Mouse (Mus musculus) CD4-positive, CD25-positive, alpha-beta regulatory T cell, adult 2 months (primary cell): ENCODE measurements around the gene Ankrd11.
"Not testable (repeated sequence)": the region's sequence is repeated elsewhere in the genome, so short reads cannot be mapped to it uniquely, and the experiment has no call there.

ENCODE experiments used
- DNase-seq: peaks from one replicate; pipeline ENCODE4 v3.0.0-alpha.2; 2012; ENCODE audit warnings: low read depth, low spot score

Gene Ankrd11

DNA sequence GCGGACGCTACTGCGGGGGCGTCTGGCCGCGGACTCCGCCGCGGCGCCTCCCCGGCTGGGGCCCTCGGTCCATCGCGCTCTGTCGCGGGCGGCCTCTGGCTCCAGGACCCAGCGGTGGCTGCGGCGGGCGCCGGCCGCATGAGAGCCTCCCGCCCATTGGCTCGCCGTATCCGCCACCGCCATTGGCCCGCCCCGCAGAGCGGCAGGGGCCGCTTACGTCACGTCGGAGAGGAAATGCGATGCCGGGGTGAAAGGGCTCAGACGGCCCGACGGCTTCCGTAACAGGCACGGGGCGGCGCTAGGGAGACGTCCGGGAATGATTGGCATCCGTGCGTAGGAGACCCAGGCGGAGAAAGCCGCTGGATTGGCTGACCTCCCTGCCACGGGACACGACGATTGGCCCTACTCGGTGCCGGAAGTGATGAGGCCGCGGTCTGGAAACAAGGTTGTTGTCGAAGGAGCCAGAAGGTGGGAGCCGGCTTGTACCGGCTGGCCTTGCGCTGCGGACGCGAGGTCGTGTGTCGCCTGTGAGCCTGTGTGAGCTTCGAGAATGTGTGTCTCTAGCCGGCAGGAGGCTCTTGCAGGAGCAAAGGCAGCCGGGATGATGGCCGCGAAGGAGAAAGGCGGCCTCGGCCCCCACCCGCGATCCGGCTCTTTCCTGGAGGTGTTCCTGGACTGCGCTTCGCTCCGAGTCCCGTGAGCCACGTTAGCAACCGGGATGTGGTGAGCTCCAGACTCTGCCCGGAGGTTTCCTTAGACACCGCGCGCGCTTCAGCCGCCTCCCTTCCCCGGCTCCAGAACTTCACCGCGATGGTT lies at the start of gene Ankrd11:
Ankrd11 (minus strand) TSS at position 120 of the 816 bp plus-strand sequence.
- peak; percentile 100 for DNase-seq

GRCm38 (mm10) chr8:123087289-123087688 lies 45.2 kb upstream of the Ankrd11 start:
- no peak for DNase-seq

DNA sequence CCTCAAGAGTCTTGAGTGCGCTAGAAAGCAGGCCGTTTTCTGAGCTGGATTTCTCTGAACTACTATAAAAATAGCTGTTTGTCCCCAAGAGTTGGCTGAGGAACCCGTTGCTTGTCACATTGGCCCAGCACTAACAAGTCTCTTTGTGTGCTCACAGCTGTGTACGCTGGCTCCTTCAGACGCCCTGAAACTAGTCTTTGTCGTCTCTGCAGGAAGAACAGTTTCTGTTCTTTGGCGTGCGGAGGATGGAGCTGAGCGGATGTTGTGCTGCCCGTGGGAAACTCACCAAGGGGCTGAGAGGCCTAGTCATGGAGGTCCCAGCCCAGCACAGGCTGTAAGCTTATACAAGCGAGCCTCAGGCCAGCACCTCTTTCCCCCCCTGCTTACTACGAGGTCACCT lies 41.5 kb upstream of the Ankrd11 start:
- no peak for DNase-seq

- DNase-seq, result no peak
These were observed 40.9 kb upstream of the Ankrd11 start for GRCm38 (mm10) chr8:123082993-123083392.

DNA sequence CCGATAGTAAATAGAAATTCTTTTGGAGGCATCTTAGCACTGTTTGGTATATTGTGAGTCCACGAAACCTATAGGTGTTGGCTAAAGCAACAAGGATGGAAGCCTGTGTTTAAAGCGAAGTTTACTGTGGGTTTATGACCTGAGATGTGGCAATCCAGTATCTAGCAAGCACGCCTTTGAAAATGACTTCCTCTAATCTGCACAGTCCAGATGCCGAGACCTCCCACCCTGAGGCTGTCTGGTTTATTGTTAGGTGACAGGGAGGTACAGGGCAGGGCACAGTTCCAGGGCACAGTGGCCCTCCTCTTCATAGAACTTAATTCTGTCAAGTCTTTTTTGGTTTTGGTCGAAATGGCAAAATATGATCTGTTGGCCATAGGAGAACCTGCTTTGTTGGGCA lies 35.1 kb upstream of the Ankrd11 start:
- no peak for DNase-seq

DNA sequence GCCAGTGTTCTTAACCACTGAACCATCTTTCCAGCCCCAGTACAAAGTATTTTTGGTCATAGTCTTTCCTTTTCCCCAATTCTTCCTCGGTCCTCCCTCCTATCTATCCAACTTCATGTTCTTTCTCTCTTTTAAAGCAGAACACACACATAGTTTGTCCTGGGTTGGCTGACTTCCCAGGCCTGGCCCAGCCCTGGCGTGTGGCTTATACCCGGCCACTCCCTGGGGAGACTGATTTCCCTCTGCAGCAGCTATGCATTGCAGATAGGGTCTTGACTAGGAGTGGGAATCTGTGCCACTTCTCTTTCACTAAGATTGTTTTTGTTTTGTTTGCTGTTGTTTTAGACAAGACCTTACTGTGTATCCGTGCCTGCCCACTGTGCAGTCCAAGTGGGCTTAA lies 29.1 kb upstream of the Ankrd11 start:
- no peak for DNase-seq

DNA sequence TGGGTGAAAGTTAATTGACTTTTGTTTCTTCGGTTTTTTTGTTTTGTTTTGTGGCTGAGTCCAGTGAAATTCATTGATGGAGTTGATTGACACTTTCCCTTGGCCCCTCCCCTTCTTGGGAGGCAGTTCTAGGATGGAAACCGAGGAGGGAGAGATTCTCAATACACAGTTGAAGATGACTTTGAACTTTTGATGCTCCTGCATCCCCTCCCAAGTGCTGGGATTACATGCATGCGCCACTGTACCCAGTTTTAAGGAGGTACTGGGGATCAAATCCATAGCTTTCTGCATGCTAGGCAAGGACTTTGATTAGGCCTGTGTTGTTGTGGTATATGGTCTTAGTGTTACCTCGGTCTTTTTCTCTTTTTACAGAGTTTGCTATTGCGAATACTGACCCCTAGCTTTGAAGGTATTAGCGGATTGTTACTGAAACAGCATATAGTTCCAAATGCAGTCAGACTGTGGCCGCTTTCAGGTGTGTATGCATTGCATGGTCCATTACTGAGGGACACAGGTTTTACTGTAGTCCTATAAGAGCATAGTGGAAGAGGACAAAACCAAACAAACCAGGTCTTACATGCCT lies 24.1 kb upstream of the Ankrd11 start:
- peak; percentile 25 for DNase-seq

GRCm38 (mm10) chr8:123065214-123066100 lies 23.4 kb upstream of the Ankrd11 start:
- DNase-seq, result peak; percentile 97

DNA sequence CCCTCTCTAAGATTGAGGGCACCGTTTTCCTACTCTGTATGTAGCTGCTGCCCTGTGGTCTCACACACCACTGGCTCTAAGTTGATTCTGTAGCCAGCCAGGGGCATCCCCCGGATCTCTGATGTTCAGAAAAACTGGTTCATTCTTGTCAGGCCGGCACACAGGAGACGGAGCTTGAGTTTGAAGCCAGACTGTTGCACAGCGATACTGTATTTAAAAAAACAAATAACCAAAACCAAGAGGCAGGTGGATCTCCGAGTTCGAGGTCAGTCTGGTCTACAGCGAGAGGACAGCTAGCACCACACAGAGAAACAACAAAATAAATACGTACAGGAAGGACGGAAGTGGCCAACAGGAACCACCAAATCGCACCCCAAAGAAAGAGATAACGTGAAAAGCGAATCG lies 22.7 kb upstream of the Ankrd11 start:
- DNase-seq, result peak; percentile 65

- no peak for DNase-seq
These were observed 22.0 kb upstream of the Ankrd11 start for GRCm38 (mm10) chr8:123064072-123064471.

DNA sequence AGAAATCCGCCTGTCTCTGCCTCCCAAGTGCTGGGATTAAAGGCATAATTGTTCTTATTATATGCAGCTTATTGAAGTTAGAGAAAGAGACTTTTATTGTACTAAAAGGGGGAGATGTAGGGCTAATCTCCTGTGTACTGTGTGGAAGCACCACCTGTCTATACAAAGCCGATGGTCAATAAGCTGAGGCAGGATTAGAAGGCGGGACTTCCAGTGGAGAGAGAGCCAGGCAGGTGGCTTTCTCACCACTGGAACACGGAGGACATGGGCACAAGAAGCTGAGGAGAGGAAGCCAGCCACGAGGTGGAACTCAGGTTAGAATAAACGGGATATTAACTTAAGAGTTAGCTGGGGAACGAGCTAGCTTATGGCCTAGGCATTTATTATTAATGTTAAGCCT lies 20.6 kb upstream of the Ankrd11 start, which contains the start of gene Spg7:
Spg7 (plus strand) TSS at position 222 of the 400 bp plus-strand sequence.
- DNase-seq, result no peak

DNA sequence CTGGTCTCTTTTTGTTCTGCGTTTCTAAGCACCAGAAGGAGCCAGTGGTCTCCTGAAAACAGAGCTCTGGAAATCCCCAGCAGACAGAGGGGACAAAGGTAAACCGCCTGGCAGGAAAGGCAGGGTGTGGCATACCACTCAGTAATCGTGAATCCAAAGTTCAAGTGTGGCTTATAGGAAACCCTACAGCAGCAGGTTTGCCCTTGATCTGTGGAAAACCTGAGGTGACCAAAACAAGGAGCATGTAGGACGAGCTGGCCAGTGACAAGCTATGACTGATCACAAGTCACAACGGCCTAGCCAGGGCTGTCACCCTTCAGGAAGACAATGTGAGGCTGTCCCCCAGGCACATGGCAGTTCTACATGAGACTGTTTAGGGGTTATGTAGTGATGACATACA lies 9.4 kb upstream of the Ankrd11 start:
- DNase-seq, result peak; percentile 51

DNA sequence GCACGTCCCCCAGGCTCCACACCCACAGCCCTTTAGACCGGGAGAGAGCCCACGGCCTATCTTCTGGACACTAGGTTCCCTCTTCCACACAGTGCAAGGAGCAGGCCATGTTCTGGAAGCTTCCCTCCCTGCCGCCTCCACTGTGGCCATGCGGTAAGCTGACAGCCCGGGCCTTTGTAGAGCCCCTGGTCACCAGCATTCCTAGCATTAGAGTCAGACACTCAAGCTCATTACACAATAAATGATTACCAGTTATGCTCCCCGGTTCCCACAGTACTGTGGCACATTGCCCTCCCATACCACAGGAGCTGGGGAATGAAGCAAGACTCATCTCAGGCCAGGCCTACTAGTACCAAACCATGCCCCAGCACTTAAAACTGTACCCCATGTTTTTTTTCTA lies 6.3 kb upstream of the Ankrd11 start:
- DNase-seq, result no peak

- no peak for DNase-seq
These were observed 5.8 kb upstream of the Ankrd11 start for GRCm38 (mm10) chr8:123047827-123048226.

DNA sequence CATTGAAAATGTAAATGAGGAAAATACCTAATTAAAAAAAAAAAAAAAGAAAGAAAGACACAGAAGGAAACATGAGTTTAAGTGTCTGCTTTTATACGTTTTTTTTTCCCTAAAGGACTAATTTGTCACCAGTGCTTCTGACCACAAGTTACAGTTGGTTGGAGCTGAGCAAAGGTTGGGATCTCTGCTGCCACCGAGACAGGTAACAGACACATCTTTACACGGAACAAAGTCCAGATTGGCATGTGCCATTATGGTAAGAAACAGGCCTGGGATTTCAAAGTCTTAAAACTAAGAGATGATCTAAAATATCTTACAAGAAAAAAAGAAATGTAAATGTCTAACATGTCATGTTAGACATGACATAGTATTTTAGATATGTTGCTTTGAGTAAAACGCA lies 4.6 kb upstream of the Ankrd11 start:
- DNase-seq, result no peak

- DNase-seq, result not testable (repeated sequence)
These were observed 2.8 kb upstream of the Ankrd11 start for GRCm38 (mm10) chr8:123044743-123045425.

DNA sequence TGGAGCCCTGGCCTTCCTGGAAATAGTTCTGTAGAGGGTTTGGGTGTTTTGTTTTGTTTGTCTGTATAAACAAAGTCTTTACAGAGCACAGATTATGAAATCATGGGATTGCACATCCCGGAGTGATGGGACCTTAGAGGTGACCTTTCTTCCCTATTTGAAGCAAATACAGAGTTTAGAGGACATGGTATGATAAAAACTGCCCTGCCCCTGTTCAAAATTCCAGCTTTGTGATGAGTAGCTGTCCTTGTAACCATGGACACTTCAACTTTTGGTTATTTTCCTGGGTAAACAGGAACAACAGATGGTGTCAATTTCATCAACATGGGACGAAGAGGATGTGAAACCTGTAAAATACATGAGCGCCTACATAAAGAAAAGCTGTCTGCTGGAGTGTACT lies 1.9 kb upstream of the Ankrd11 start:
- no peak for DNase-seq

- DNase-seq, result no peak
These were observed 1.0 kb upstream of the Ankrd11 start for GRCm38 (mm10) chr8:123042974-123043625.

- no peak for DNase-seq
These were observed 337 bp downstream of the Ankrd11 start for GRCm38 (mm10) chr8:123041774-123042105.

GRCm38 (mm10) chr8:123041008-123041773 lies 886 bp downstream of the Ankrd11 start:
- peak; percentile 89 for DNase-seq
